Mouse (Mus musculus) layer of hippocampus, adult 2 months (tissue): ENCODE measurements around the gene Pex6. TPM values are rescaled to one million over a fixed set of nuclear protein-coding genes. Genes with fewer than 3 reads are reported as not detected.

Source experiments
- DNase-seq, 2 experiments: peaks; one replicate each; pipeline ENCODE4 v3.0.0; 2022; ENCODE audit warnings: low spot score in 2 of 2
- H3K27ac ChIP-seq: fragments of 200-600 bp; 2 replicates; pipeline ENCODE4 v1.8.1; 2022
- H3K4me3 ChIP-seq: fragments of 200-600 bp; 2 replicates; pipeline ENCODE4 v1.8.1; 2022; ENCODE audit warnings: mild to moderate bottlenecking
- CTCF ChIP-seq: fragments of 200-600 bp; conservative IDR thresholded peaks from 2 replicates; pipeline ENCODE4 v1.8.1; 2022; ENCODE audit warnings: antibody characterized with exemption, mild to moderate bottlenecking, moderate library complexity
- total RNA-seq, 2 experiments: library from RNA; stranded (reverse); gene quantifications; 2 replicates each; pipeline ENCODE4 v1.2.3; 2021

Gene Pex6
- total RNA-seq, 2 experiments from 2014 or later = 53.6 to 58.4 TPM

DNA sequence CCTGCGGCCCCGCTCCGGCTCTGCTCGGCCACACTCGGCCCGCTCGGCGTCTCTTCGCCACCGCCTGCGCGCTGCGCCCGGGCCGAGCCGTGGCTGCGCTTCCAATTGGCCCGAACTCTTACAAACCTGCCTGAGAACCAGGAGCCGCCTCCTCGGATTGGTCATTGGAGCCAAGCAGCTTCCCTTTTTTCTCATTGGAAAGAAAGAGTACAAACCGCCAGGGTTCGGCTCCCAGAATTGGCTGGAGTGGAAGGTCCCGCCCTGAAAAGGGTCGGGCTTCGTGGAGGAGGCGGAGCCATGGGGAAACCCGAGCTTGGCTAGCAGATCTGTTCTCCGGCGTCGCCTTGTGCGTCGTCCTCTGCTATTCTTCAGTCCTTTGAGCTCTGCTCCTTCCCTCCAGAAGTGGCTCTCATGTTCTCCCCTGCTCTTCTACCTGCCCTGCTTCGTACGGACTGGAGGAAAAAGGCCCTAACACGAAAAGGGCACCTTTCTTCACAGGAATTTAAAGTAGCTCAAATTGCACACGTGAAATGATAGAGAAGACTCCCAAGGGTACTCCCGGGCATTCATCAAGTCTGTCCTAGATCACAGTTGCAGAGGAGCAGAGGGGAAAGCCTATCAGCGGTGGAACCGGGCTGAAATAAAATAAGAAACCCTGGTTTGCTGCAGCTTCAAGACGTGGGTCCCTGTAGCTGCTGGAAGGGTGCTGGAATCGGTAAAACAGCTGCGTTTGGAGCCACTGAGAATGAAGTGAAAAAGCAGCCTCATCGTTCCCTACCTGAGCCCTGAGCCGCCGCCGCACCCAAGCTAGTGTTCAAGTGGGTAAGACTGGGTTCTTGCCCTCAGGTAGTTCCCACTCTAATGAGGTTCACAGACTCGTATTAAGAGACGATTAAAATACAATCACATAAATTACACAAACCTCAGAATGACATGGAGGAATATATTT, 6.1 kb upstream of the Pex6 start, which contains the start of gene Ppp2r5d:
Ppp2r5d (minus strand) TSS at position 225 of the 949 bp plus-strand sequence.
- TF ChIP-seq CTCF = peak; percentile 47
- peak; percentile 95 to 98 for DNase-seq
- H3K4me3 ChIP-seq = peak within 1 kb of the TSS; percentile 93
- peak within 1 kb of the TSS; percentile 95 for H3K27ac ChIP-seq

- no peak for TF ChIP-seq CTCF
- no peak overlapping the region for H3K4me3 ChIP-seq
- no peak overlapping the region for H3K27ac ChIP-seq
- no peak for DNase-seq
Measured at GRCm38 (mm10) chr17:46706375-46707089, 4.7 kb upstream of the Pex6 start.

DNA sequence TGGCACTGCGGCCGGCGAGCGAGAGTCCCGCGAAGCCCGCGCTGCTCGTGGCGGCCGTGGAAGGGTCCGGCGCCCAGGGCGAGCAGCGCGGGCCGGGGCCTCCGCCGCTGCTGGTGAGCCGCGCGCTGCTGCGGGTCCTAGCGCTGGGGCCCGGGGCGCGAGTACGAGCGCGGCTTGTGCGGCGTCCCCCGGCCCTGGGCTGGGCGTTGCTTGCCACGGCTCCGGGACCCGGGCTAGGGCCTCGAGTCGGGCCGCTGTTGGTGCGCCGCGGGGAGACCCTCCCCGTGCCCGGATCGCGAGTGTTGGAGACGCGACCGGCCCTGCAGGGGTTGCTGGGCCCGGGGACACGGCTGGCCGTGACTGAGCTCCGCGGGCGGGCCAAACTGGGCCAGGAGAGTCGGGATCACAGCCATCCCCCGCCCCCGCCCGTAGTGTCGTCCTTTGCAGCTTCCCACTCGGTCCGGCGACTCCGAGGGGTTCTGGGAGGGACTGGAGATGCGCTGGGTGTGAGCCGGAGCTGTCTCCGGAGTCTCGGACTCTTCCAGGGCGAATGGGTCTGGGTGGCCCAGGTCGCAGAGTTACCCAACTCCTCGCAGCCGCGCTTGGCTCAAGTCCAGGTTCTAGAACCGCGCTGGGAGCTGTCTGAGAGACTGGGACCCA, 479 bp downstream of the Pex6 start:
- no peak for TF ChIP-seq CTCF
- peak overlapping the region; percentile 86 for H3K27ac ChIP-seq
- peak overlapping the region; percentile 85 for H3K4me3 ChIP-seq
- DNase-seq = no peak

GRCm38 (mm10) chr17:46712442-46712841, 1.2 kb downstream of the Pex6 start:
- TF ChIP-seq CTCF = no peak
- peak overlapping the region; percentile 85 for H3K4me3 ChIP-seq
- peak overlapping the region; percentile 86; the same call in 1 of the 2 replicates for H3K27ac ChIP-seq
- no peak for DNase-seq

DNA sequence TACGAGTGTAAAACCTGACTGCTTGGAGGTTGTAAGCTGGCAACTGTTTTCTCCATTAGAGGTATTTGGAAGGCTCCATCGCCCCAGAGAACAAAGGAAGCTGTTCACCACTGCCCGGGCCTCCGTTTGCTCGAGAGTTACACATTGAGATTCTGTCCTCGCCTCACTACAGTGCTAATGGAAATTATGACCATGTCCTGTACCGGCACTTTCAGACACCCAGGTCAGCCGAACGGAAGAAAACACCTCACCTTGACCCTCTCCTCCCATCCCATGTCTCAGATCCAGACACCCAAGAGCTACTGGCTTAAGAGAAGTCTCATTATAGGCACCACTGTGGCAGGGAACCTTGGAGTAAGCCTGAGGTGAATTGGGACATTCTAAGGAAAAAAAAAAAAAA, 2.6 kb downstream of the Pex6 start:
- no peak overlapping the region for H3K4me3 ChIP-seq
- DNase-seq = no peak
- no peak overlapping the region for H3K27ac ChIP-seq
- TF ChIP-seq CTCF = no peak

DNA sequence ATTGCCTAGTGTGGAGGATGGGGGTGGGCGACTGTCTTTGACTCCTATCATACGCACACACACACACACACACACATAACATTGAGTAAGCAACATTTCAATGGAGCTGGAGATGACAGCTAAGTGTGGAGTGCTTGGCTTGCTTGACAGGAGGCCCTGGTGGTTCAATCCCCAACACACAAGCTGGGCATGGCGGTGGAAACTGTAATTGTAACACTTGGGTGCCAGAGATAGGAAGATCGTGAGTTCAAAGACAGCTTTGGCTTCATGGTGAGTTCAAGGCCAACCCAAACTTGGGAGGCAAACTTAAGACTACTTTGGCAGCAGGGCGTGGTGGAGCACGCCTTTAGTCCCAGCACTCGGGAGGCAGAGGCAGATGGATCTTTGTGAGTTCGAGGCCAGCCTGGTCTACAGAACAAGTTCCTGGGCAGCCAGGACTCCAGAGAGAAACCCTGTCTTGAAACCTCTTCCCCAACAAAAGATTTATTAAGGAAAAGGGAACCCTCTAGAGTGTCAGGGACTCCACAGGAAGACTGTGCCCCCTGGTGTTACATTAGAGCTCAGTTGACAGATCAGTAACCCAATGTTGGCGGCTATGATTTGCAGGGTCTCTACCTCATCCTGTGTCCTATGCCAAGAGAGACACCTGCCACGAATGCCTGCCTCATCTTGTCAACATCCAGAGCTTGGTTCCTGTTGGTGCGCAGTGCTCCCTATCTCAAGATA, 3.7 kb downstream of the Pex6 start:
- Histone ChIP-seq H3K27ac (no peak overlapping the region), H3K4me3 (no peak overlapping the region)
- no peak for DNase-seq
- TF ChIP-seq CTCF = peak; percentile 74

- Histone ChIP-seq H3K27ac (no peak overlapping the region), H3K4me3 (no peak overlapping the region)
- DNase-seq = no peak
- no peak for TF ChIP-seq CTCF
Measured at GRCm38 (mm10) chr17:46721077-46721476, 9.8 kb downstream of the Pex6 start.

- no peak for TF ChIP-seq CTCF
- no peak overlapping the region for H3K27ac ChIP-seq
- DNase-seq = no peak
- H3K4me3 ChIP-seq = no peak overlapping the region
Measured at GRCm38 (mm10) chr17:46724477-46725084, 13.3 kb downstream of the Pex6 start.

DNA sequence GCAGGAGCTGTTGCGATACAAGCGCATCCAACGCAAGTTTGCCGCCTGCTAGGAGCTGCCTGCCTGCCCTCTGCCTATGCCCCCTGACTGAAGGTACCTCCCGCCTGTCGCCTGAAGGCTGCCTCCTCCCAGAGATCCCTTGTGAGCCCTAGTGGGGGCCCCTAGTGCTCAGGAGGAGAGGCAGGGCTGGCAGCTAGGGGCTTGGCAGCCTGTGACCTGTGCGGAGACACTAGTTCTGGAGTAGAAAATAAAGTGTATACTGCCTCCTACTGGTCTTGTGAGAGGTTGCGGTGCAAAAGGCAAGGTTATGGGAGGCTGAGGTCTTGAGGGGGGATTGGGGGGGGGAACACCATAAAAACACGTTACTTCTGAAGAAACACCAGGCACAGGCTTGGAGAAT, 14.0 kb downstream of the Pex6 start:
- Histone ChIP-seq H3K27ac (no peak overlapping the region), H3K4me3 (no peak overlapping the region)
- peak; percentile 71 for TF ChIP-seq CTCF
- DNase-seq = no peak

DNA sequence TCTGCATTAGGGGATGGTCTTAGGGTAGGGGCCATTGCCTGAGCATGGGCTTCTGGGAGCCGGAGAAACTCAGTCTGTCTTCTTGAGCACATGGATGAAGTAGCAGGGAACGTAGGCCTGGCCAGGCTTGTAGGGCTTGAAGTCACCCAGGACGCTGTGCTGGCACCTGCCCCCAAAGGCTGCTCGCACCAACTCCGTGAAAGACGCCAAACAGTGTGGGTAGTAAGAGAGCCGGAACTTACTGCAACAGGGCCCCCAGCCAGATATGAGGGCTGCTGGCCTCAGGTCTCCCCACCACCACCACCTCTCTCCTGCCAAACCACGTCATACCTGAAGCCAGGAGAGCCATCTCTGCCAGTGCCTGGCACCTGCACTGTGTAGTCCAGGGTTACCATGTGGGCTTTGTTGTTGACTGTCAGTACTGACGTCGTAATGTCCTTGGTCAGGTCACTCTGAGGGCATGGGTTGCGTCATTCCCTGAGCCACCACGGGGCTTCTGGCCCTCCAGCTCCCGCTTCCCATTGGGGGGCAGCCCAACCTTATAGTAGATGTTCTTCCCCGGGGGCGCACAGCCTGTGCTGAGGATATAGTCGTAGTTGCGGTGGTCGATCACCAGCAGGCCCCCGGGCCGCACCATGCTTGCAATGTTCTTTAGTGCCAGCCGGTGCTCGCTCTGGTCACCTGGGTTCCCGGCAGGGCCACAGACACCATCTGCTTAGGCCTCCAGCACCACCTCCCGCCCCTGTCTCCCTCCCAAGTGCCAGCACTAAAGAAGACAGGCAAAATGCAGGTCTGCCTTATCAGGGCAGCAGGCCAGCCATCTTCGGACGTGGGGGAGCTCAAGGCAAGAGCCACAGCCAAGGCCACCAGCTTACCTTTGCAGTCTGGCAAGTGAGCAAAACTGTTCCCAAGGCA, 14.7 kb downstream of the Pex6 start:
- no peak; the same call in 1 of the 2 replicates for TF ChIP-seq CTCF
- Histone ChIP-seq H3K27ac (no peak overlapping the region), H3K4me3 (no peak overlapping the region)
- no peak for DNase-seq

DNA sequence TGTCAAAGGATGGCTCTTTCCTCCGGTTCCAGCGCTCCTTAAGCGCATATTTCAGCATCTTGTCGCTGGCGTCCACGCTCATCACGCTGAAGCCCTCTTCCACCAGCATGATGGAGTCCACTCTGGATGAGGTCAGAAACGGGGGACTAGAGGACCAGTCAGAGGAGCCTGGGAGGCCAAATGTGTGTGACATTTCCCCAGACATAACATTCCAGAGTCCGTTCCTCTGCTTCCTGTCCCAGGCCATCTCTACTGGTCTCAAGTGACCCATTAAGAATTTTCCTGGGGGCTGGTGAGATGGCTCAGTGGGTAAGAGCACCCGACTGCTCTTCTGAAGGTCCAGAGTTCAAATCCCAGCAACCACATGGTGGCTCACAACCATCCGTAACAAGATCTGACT, 16.0 kb downstream of the Pex6 start:
- no peak for DNase-seq
- no peak for TF ChIP-seq CTCF
- H3K27ac ChIP-seq = no peak overlapping the region
- H3K4me3 ChIP-seq = no peak overlapping the region
